Mouse (Mus musculus): Measurements from ENCODE around the gene Card14. TPM values are rescaled to one million over a fixed set of nuclear protein-coding genes. Genes with fewer than 3 reads are reported as not detected.
A peak's percentile ranks its signal among the peaks of the same experiment; 100 is the strongest.
"Not testable (repeated sequence)": the region's sequence is repeated elsewhere in the genome, so short reads cannot be mapped to it uniquely, and the experiment has no call there.

Gene Card14
- polyA plus RNA-seq, 1 experiment from 2014 or later, result 0.06 TPM

GRCm38 (mm10) chr11:119281030-119281429 is 26.5 kb upstream of the Card14 start:
- Histone ChIP-seq H3K9ac (replicated peaks) (no peak overlapping the region), H3K27ac (replicated peaks) (no peak overlapping the region), H3K36me3 (peaks cover 40% of the 10 kb centered on the region), H3K4me2 (replicated peaks) (no peak overlapping the region), H3K9me3 (no peaks in the 10 kb centered on the region), H3K27me3 (no peaks in the 10 kb centered on the region), H3K4me3 (no peak overlapping the region), H3K4me1 (no peaks in the 10 kb centered on the region)
- 88% methylated on average over 15 of the region's 15 CpGs for WGBS
- ATAC-seq (ENCODE audit: low FRiP score, low read depth), result no peak

- H3K9ac ChIP-seq (replicated peaks), result no peak overlapping the region
- H3K27ac ChIP-seq (replicated peaks), result peak overlapping the region; percentile 35; the same call in 1 of the 2 replicates
- no peaks in the 10 kb centered on the region for H3K27me3 ChIP-seq
- H3K9me3 ChIP-seq, result no peaks in the 10 kb centered on the region
- no peak for ATAC-seq (ENCODE audit: low FRiP score, low read depth)
- H3K4me3 ChIP-seq, result no peak overlapping the region
- peaks cover 73% of the 10 kb centered on the region for H3K36me3 ChIP-seq
- H3K4me1 ChIP-seq, result no peaks in the 10 kb centered on the region
- 84% methylated on average over 9 of the region's 9 CpGs for WGBS
- H3K4me2 ChIP-seq (replicated peaks), result no peak overlapping the region
These were observed 21.6 kb upstream of the Card14 start for GRCm38 (mm10) chr11:119285791-119286527.

- ATAC-seq (ENCODE audit: low FRiP score, low read depth), result no peak
- peaks cover 87% of the 10 kb centered on the region for H3K36me3 ChIP-seq
- H3K27me3 ChIP-seq, result no peaks in the 10 kb centered on the region
- no peaks in the 10 kb centered on the region for H3K9me3 ChIP-seq
- H3K9ac ChIP-seq (replicated peaks), result no peak overlapping the region
- H3K4me1 ChIP-seq, result no peaks in the 10 kb centered on the region
- no peak overlapping the region for H3K4me3 ChIP-seq
- WGBS, result 88% methylated on average over 20 of the region's 20 CpGs
- H3K4me2 ChIP-seq (replicated peaks), result no peak overlapping the region
- no peak overlapping the region for H3K27ac ChIP-seq (replicated peaks)
These were observed 20.2 kb upstream of the Card14 start for GRCm38 (mm10) chr11:119287207-119287992.

GRCm38 (mm10) chr11:119292861-119293260 is 14.7 kb upstream of the Card14 start:
- H3K9ac ChIP-seq (replicated peaks); H3K27me3 ChIP-seq; H3K4me1 ChIP-seq; H3K27ac ChIP-seq (replicated peaks); H3K4me2 ChIP-seq (replicated peaks); H3K9me3 ChIP-seq; H3K4me3 ChIP-seq; ATAC-seq (ENCODE audit: low FRiP score, low read depth): not testable (repeated sequence)
- peaks cover 95% of the 10 kb centered on the region for H3K36me3 ChIP-seq
- 95% methylated on average over 8 of the region's 8 CpGs for WGBS

- Histone ChIP-seq H3K9ac (replicated peaks) (peak overlapping the region; percentile 17; the same call in 1 of the 2 replicates), H3K4me2 (replicated peaks) (peak overlapping the region; percentile 93), H3K4me1 (peaks cover 24% of the 10 kb centered on the region), H3K9me3 (no peaks in the 10 kb centered on the region), H3K27me3 (no peaks in the 10 kb centered on the region), H3K4me3 (no peak overlapping the region), H3K36me3 (peaks cover 51% of the 10 kb centered on the region), H3K27ac (replicated peaks) (no peak overlapping the region)
- 86% methylated on average over 6 of the region's 6 CpGs for WGBS
- no peak for ATAC-seq (ENCODE audit: low FRiP score, low read depth)
These were observed 9.6 kb upstream of the Card14 start for GRCm38 (mm10) chr11:119297996-119298395.

GRCm38 (mm10) chr11:119298917-119299316 is 8.7 kb upstream of the Card14 start:
- Histone ChIP-seq H3K4me2 (replicated peaks) (peak overlapping the region; percentile 93), H3K36me3 (peaks cover 41% of the 10 kb centered on the region), H3K9ac (replicated peaks) (peak overlapping the region; percentile 97), H3K4me1 (peaks cover 24% of the 10 kb centered on the region), H3K4me3 (peak overlapping the region; percentile 99), H3K27me3 (0 out of 2 replicates have a peak, but pooled peaks cover 3% of the 10 kb centered on the region), H3K27ac (replicated peaks) (no peak overlapping the region), H3K9me3 (no peaks in the 10 kb centered on the region)
- WGBS, result 17% methylated on average over 7 of the region's 7 CpGs
- ATAC-seq (ENCODE audit: low FRiP score, low read depth), result no peak

GRCm38 (mm10) chr11:119299391-119300245 is 8.0 kb upstream of the Card14 start, which contains the start of gene Eif4a3:
Eif4a3 (minus strand) TSS chr11:119300089.
- Histone ChIP-seq H3K4me3 (peak within 1 kb of the TSS; percentile 99), H3K36me3 (peaks cover 34% of the 10 kb centered on the region), H3K4me1 (peaks cover 24% of the 10 kb centered on the region), H3K9ac (replicated peaks) (peak within 1 kb of the TSS; percentile 97), H3K9me3 (no peaks in the 10 kb centered on the region), H3K4me2 (replicated peaks) (peak within 1 kb of the TSS; percentile 93), H3K27me3 (0 out of 2 replicates have a peak, but pooled peaks cover 8% of the 10 kb centered on the region), H3K27ac (replicated peaks) (peak within 1 kb of the TSS; percentile 96)
- WGBS, result under 1% methylated on average over 86 of the region's 89 CpGs
- peak; percentile 96 for ATAC-seq (ENCODE audit: low FRiP score, low read depth)

GRCm38 (mm10) chr11:119300246-119300935 is 7.2 kb upstream of the Card14 start:
- Histone ChIP-seq H3K27ac (replicated peaks) (peak overlapping the region; percentile 96), H3K36me3 (peaks cover 27% of the 10 kb centered on the region), H3K9me3 (no peaks in the 10 kb centered on the region), H3K27me3 (0 out of 2 replicates have a peak, but pooled peaks cover 12% of the 10 kb centered on the region), H3K4me1 (peaks cover 24% of the 10 kb centered on the region), H3K9ac (replicated peaks) (peak overlapping the region; percentile 97), H3K4me2 (replicated peaks) (peak overlapping the region; percentile 93), H3K4me3 (peak overlapping the region; percentile 99)
- ATAC-seq (ENCODE audit: low FRiP score, low read depth), result no peak
- WGBS, result 2% methylated on average over 31 of the region's 31 CpGs

GRCm38 (mm10) chr11:119300986-119301385 is 6.6 kb upstream of the Card14 start:
- WGBS, result 26% methylated on average over 2 of the region's 2 CpGs
- H3K9me3 ChIP-seq, result no peaks in the 10 kb centered on the region
- peak overlapping the region; percentile 96; the same call in 1 of the 2 replicates for H3K27ac ChIP-seq (replicated peaks)
- H3K4me1 ChIP-seq, result peaks cover 24% of the 10 kb centered on the region
- H3K4me2 ChIP-seq (replicated peaks), result peak overlapping the region; percentile 93
- 0 out of 2 replicates have a peak, but pooled peaks cover 12% of the 10 kb centered on the region for H3K27me3 ChIP-seq
- peak overlapping the region; percentile 99; the same call in 1 of the 2 replicates for H3K4me3 ChIP-seq
- peaks cover 21% of the 10 kb centered on the region for H3K36me3 ChIP-seq
- H3K9ac ChIP-seq (replicated peaks), result peak overlapping the region; percentile 97; the same call in 1 of the 2 replicates
- ATAC-seq (ENCODE audit: low FRiP score, low read depth), result no peak

- H3K4me3 ChIP-seq, result no peak overlapping the region
- no peaks in the 10 kb centered on the region for H3K36me3 ChIP-seq
- H3K9me3 ChIP-seq, result no peaks in the 10 kb centered on the region
- H3K4me1 ChIP-seq, result peaks cover 12% of the 10 kb centered on the region
- H3K27ac ChIP-seq (replicated peaks), result no peak overlapping the region
- peaks cover 20% of the 10 kb centered on the region; the same call in 1 of the 2 replicates for H3K27me3 ChIP-seq
- no peak overlapping the region for H3K9ac ChIP-seq (replicated peaks)
- no peak for ATAC-seq (ENCODE audit: low FRiP score, low read depth)
- 47% methylated on average over 16 of the region's 16 CpGs for WGBS
- H3K4me2 ChIP-seq (replicated peaks), result no peak overlapping the region
These were observed 2.5 kb upstream of the Card14 start for GRCm38 (mm10) chr11:119304904-119305712.
